Mouse (Mus musculus): ENCODE measurements around the gene Cep295nl. TPM values are rescaled to one million over a fixed set of nuclear protein-coding genes. Genes with fewer than 3 reads are reported as not detected.
A peak's percentile ranks its signal among the peaks of the same experiment; 100 is the strongest.

Gene Cep295nl
- total and polyA plus RNA-seq, 2 experiments from 2014 or later, result 0.16 to 0.22 TPM

- no peak overlapping the region for H3K4me2 ChIP-seq (ENCODE audit: low read depth, low read length, poor library complexity, severe bottlenecking)
- H3K27ac ChIP-seq (ENCODE audit: low read depth, low read length), result no peak overlapping the region
- ATAC-seq (ENCODE audit: low FRiP score) (no peak), DNase-seq (ENCODE audit: low spot score) (no peak)
- H3K9ac ChIP-seq (replicated peaks; ENCODE audit: low read length, poor library complexity, severe bottlenecking), result no peak overlapping the region
- no peaks in the 10 kb centered on the region for H3K9me3 ChIP-seq (ENCODE audit: low read length)
- no peaks in the 10 kb centered on the region for H3K4me1 ChIP-seq (ENCODE audit: insufficient read depth, low read length)
- WGBS, result 83% methylated on average over 8 of the region's 8 CpGs
- TF ChIP-seq CTCF (IDR thresholded peaks at IDR 0.05), result no peak
- H3K36me3 ChIP-seq (ENCODE audit: insufficient read depth, low read length), result no peaks in the 10 kb centered on the region
- no peaks in the 10 kb centered on the region for H3K27me3 ChIP-seq (ENCODE audit: insufficient read depth, low read length)
- no peak overlapping the region for H3K4me3 ChIP-seq (ENCODE audit: low read depth, low read length)
Measured at GRCm38 (mm10) chr11:118375461-118375860, 33.2 kb upstream of the Cep295nl start.

- DNase-seq (ENCODE audit: low spot score) (peak; percentile 70), ATAC-seq (ENCODE audit: low FRiP score) (peak; percentile 47; the same call in 1 of the 2 replicates)
- Histone ChIP-seq H3K4me1 (ENCODE audit: insufficient read depth, low read length) (no peaks in the 10 kb centered on the region), H3K27ac (ENCODE audit: low read depth, low read length) (no peak overlapping the region), H3K27me3 (ENCODE audit: insufficient read depth, low read length) (no peaks in the 10 kb centered on the region), H3K36me3 (ENCODE audit: insufficient read depth, low read length) (no peaks in the 10 kb centered on the region), H3K9ac (replicated peaks; ENCODE audit: low read length, poor library complexity, severe bottlenecking) (no peak overlapping the region), H3K9me3 (ENCODE audit: low read length) (no peaks in the 10 kb centered on the region), H3K4me3 (ENCODE audit: low read depth, low read length) (no peak overlapping the region), H3K4me2 (ENCODE audit: low read depth, low read length, poor library complexity, severe bottlenecking) (no peak overlapping the region)
- peak; percentile 38; the same call in 1 of the 2 replicates for TF ChIP-seq CTCF (IDR thresholded peaks at IDR 0.05)
Measured at GRCm38 (mm10) chr11:118375006-118375405, 32.7 kb upstream of the Cep295nl start.

- no peak overlapping the region for H3K27ac ChIP-seq (ENCODE audit: low read depth, low read length)
- no peak for DNase-seq (ENCODE audit: low spot score)
- no peaks in the 10 kb centered on the region for H3K36me3 ChIP-seq (ENCODE audit: insufficient read depth, low read length)
- WGBS, result 54% methylated on average over 5 of the region's 5 CpGs
- H3K4me1 ChIP-seq (ENCODE audit: insufficient read depth, low read length), result no peaks in the 10 kb centered on the region
- H3K9me3 ChIP-seq (ENCODE audit: low read length), result no peaks in the 10 kb centered on the region
- ATAC-seq (ENCODE audit: low FRiP score), result no peak
- no peak overlapping the region for H3K9ac ChIP-seq (replicated peaks; ENCODE audit: low read length, poor library complexity, severe bottlenecking)
- H3K27me3 ChIP-seq (ENCODE audit: insufficient read depth, low read length), result no peaks in the 10 kb centered on the region
- H3K4me3 ChIP-seq (ENCODE audit: low read depth, low read length), result no peak overlapping the region
- no peak overlapping the region for H3K4me2 ChIP-seq (ENCODE audit: low read depth, low read length, poor library complexity, severe bottlenecking)
- TF ChIP-seq CTCF (IDR thresholded peaks at IDR 0.05), result no peak
Measured at GRCm38 (mm10) chr11:118374506-118374905, 32.2 kb upstream of the Cep295nl start.

- Histone ChIP-seq H3K4me3 (ENCODE audit: low read depth, low read length) (no peak overlapping the region), H3K9ac (replicated peaks; ENCODE audit: low read length, poor library complexity, severe bottlenecking) (no peak overlapping the region), H3K4me2 (ENCODE audit: low read depth, low read length, poor library complexity, severe bottlenecking) (no peak overlapping the region), H3K36me3 (ENCODE audit: insufficient read depth, low read length) (no peaks in the 10 kb centered on the region), H3K27ac (ENCODE audit: low read depth, low read length) (no peak overlapping the region), H3K9me3 (ENCODE audit: low read length) (no peaks in the 10 kb centered on the region), H3K4me1 (ENCODE audit: insufficient read depth, low read length) (no peaks in the 10 kb centered on the region), H3K27me3 (ENCODE audit: insufficient read depth, low read length) (no peaks in the 10 kb centered on the region)
- DNase-seq (ENCODE audit: low spot score) (no peak), ATAC-seq (ENCODE audit: low FRiP score) (no peak)
- WGBS, result 54% methylated on average over 7 of the region's 7 CpGs
- no peak for TF ChIP-seq CTCF (IDR thresholded peaks at IDR 0.05)
Measured at GRCm38 (mm10) chr11:118372641-118373040, 30.3 kb upstream of the Cep295nl start.

GRCm38 (mm10) chr11:118371876-118372275, 29.6 kb upstream of the Cep295nl start:
- Histone ChIP-seq H3K4me2 (ENCODE audit: low read depth, low read length, poor library complexity, severe bottlenecking) (no peak overlapping the region), H3K9ac (replicated peaks; ENCODE audit: low read length, poor library complexity, severe bottlenecking) (no peak overlapping the region), H3K4me1 (ENCODE audit: insufficient read depth, low read length) (no peaks in the 10 kb centered on the region), H3K27me3 (ENCODE audit: insufficient read depth, low read length) (no peaks in the 10 kb centered on the region), H3K4me3 (ENCODE audit: low read depth, low read length) (no peak overlapping the region), H3K36me3 (ENCODE audit: insufficient read depth, low read length) (no peaks in the 10 kb centered on the region), H3K27ac (ENCODE audit: low read depth, low read length) (no peak overlapping the region), H3K9me3 (ENCODE audit: low read length) (no peaks in the 10 kb centered on the region)
- ATAC-seq (ENCODE audit: low FRiP score), result no peak
- WGBS, result 95% methylated on average over 7 of the region's 7 CpGs
- no peak for DNase-seq (ENCODE audit: low spot score)
- no peak for TF ChIP-seq CTCF (IDR thresholded peaks at IDR 0.05)

- no peak for DNase-seq (ENCODE audit: low spot score)
- no peak overlapping the region for H3K27ac ChIP-seq (ENCODE audit: low read depth, low read length)
- no peak overlapping the region for H3K9ac ChIP-seq (replicated peaks; ENCODE audit: low read length, poor library complexity, severe bottlenecking)
- H3K36me3 ChIP-seq (ENCODE audit: insufficient read depth, low read length), result no peaks in the 10 kb centered on the region
- H3K27me3 ChIP-seq (ENCODE audit: insufficient read depth, low read length), result no peaks in the 10 kb centered on the region
- H3K4me3 ChIP-seq (ENCODE audit: low read depth, low read length), result no peak overlapping the region
- no peaks in the 10 kb centered on the region for H3K4me1 ChIP-seq (ENCODE audit: insufficient read depth, low read length)
- H3K4me2 ChIP-seq (ENCODE audit: low read depth, low read length, poor library complexity, severe bottlenecking), result no peak overlapping the region
- WGBS, result 75% methylated on average over 8 of the region's 8 CpGs
- H3K9me3 ChIP-seq (ENCODE audit: low read length), result no peaks in the 10 kb centered on the region
- ATAC-seq (ENCODE audit: low FRiP score), result no peak
- no peak for TF ChIP-seq CTCF (IDR thresholded peaks at IDR 0.05)
Measured at GRCm38 (mm10) chr11:118369657-118370056, 27.4 kb upstream of the Cep295nl start.

Data from midbrain, postnatal 0 days (tissue).